Mouse (Mus musculus): ENCODE data around the gene Mertk.

Gene Mertk

DNA sequence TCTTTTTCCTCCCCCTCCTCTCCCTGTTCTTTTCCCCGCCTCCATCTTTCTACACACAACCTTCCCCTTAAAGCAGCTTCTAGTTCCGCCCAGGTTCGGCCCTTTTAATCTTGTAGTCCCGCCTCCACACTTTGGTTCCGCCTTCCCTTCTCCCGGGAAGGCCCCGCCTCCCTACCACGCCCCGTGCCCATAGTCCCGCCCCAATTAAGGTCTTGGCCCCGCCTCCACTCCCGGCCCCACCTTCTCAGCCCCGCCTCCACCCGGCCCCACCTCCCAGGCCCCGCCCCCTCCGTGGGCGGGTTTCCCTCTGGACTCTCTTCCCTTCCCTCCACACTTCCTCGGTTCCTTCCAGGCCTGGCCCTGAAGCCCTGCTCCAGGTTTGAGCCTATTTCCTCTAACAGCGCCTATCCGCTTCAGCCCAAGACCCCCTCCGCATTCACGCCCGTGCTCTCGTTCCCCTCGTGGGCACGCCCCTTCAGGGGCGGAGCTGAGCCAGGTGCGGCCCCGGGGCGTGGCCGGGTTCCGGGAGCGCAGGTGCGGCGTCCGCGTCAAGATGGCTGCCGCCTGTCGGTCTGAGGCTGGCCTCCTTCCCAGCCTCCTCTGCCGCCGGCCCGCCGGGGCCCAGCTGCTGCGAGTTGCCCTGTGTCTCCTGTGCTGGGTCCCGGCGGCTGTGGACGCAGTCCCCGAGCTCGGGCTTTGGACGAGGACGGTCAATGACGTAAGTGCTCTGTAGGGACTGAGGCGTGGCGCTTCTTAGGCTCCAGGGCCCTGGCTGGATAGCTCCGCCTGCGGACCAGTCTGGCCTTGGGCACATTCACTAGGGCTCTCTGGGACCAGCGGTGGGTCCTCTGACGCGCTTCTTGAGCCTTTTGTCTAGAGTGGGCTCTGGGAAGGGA, 119.3 kb downstream of the Mertk start, which contains the start of gene Tmem87b:
Tmem87b (plus strand) TSS at position 333 of the 896 bp plus-strand sequence.
- DNase-seq (ENCODE audit: low spot score in 2 of 2), result peak; percentile 92 to 97

DNA sequence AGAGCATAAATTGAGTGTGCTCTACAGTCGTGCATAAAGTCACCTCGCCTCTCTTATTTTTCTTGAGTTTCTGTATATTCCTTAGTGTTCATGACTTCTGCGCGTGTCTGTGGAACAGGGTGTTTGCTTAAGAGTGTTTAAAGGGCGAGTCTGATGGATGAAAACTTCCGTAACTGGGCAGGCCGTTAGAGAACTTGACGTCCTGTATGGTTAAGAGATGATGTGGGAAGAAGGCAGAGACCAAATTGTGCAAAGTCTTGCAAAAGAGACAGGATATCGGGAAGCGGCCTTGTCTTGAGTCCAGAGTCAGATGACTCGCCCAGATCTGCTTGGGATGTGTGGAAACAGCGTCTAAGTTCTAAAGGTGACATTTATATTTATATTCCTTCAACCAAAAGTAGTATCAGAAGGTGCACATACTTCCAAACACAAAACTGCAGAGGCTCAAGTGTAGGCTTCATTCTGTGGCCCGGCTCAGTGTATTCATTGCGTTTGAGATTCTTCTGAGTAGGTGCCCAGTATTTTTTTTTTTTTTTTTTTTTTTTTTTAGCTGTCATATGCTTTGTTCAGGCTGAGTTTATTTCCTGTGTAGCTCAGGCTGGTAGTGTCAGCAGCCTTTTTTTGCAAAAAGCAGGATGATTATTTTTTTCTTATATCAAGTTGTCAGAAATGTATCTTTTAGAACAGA, 120.3 kb downstream of the Mertk start:
- DNase-seq (ENCODE audit: low spot score in 2 of 2), result no peak

DNA sequence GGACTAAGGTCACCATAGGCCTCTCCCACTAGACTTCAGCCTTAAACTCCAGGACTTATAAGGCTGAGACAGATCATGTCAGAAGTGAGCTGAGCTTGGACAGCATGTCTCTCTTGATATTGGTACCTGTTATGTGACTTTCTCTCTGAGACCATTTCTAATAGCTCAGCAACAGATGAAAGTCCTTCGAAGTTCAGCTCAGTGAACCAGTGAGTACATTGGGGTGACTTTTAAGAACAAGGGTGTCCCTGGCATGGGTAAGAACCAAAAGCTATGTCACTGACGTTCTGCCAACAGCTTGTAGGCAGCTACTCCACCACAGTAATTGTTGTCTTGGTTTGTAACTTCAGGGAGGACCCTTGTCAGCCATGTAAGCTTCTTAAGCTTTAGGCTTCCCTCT, 121.9 kb downstream of the Mertk start:
- DNase-seq (ENCODE audit: low spot score in 2 of 2), result no peak

DNA sequence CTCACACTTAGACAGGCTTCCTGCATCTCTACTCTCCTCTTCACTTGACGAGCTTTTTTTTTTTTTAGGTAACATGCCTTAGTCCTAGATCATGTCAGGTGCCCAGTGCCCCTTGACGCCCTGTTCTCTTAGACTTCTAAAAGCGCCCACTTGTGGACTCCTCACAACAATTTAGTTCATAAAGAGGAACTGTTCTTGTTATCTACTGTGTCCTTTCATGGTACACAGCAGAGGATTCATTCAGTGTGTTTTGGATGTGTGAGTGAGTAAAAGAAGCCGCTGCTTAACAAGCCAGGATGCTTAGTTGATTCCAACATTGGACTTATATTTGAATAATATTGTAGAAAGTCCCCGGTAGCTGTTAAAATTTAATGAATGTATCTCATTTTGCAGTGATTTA, 125.1 kb downstream of the Mertk start:
- DNase-seq (ENCODE audit: low spot score in 2 of 2), result no peak

DNA sequence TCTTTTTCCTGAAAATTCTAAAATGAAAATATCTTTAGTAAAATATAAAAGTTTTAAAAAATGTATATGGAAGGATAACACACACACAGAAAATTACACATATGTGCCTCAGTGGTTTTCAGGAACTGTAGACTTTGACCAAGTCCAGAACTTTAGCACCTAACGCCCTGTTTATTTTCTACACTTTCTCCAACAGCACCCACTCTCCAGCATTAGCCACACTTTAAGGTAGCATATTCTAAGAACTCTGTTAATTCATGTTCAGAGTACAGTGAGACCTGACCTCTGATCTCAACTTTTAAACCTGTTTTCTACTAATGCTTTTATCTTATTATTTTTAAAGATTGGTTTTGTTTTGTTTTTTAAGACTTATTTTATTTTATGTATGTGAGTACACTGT, 129.0 kb downstream of the Mertk start:
- DNase-seq (ENCODE audit: low spot score in 2 of 2), result no peak

DNA sequence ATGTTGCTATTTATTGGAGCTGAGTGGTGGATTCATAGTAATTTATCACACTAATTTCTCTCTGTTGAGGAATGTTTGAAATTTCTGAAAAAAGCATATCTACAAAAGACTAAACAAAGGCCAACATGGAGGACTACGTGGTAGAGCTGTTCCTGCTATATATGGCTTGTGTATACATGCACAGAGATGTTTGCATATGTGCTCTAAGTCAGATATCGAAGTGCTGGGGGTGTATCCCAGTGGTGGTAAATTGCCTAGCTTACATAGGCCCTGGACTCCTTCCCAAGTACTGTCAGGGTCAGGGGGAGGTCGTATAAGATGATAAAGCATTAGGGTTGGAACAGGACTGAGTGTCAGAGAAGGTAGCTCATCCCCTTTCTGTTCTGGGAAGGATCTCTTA, 133.9 kb downstream of the Mertk start:
- no peak for DNase-seq (ENCODE audit: low spot score in 2 of 2)

DNA sequence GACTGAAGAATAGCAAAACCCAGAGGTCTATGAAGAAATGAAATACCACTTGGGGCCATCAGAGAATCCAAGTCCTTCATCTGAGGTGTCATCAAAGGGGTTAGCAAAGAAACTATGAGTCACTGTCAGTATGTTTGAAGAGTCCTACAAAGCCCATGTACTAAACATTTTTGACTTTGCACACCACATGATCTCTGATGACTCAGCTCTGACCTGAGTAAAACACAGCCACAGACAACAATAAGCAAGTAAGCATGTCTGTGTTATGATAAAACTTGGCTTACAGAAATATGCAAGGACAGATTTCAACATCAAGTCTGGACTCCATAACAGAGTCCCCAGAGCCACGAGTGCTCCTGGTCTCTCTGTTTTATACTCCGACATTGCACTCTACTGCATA, 134.3 kb downstream of the Mertk start:
- DNase-seq (ENCODE audit: low spot score in 2 of 2), result no peak

DNA sequence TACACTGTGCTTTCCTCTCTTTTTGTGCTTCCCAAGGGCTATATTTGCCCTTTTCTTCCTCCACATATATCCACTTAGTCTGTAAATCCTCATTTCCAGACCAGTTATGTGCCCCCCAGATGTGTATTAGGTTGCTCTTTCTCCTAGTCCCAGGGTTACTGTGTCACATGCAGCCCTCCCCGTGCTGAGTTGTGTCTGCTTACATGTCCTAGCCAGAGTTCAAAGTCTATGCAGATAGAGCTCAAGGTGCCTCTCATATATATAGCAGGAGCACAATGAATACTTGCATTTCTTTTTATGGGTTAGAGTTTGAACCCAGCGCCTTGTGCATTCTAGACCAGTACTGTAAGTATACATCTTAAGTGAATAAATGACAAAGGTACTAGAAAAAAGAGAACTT, 134.7 kb downstream of the Mertk start:
- DNase-seq (ENCODE audit: low spot score in 2 of 2), result no peak

DNA sequence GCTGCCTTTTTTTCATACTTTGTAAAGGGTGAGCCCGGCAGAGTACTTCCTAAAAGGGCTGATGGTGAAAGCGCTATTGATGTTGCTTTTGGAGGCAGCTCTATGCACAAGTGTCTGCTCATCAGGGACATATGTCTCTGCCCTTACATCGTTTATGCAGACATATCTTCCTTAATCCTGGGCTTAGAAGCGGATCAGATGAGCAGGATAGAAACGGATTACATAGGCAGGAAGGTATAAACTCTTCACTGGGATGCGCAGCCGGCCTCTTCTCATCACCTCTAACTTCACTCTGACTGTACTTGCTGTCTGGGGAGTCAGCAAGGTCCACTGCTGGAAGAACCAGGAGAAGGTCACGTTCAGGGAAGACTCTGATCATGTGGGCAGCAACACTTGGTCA, 138.8 kb downstream of the Mertk start:
- no peak for DNase-seq (ENCODE audit: low spot score in 2 of 2)

DNA sequence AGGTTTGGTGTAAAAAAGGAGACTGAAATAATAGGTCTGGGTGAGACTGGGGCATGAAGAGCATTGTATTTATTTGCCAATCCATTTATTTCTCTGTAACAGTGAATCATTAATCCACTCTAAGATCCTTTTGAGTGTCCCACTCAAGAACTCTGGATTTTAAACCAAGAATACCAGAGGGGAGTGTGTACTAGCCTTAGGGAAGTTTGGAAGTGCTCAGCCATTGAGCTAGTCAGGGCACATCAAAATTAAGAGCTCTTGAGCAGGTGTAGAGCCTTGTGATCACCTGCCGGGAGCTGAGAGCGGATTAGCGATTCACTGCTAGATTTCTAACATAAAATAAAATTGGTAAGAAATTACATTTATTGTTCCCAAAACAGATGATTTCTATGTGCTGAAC, 139.9 kb downstream of the Mertk start:
- DNase-seq (ENCODE audit: low spot score in 2 of 2), result no peak

DNA sequence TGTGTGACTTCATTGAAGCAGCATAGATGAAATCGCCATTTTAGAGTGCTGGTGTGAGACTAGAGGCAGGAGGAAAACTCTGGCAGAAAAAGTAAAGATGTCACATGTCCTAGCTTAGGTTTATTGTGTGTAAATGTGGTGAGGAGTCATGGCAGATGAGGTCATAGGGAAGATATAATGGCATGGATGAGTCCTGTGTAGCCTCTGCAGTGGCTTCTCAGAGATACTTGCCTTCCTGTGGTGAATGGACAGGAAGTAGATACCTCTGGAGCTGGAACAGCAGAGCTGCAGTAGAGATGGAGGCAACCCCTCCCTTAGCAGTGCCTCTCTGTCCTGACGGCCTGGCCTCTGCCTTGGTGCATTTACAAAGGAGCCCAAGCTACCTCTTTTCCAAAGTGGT, 140.7 kb downstream of the Mertk start:
- no peak for DNase-seq (ENCODE audit: low spot score in 2 of 2)

DNA sequence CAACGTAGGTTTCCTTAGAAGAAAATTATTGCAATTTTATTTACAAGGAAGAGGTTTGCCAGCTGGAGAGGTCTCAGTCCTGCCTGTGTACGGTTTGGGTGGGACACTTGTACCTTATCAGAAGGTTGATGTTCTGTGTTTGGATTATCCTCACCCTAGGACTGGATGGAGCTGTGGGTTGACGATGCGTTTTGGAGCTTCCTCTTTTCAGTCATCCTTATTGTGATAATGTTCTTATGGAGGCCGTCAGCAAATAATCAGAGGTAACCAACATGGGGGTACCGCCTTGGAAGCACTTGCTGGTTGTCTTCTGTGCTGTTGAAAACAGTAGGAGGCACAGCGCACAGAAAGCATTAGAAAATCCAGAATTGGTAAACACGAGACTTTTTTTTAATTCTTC, 143.7 kb downstream of the Mertk start:
- DNase-seq (ENCODE audit: low spot score in 2 of 2), result no peak

DNA sequence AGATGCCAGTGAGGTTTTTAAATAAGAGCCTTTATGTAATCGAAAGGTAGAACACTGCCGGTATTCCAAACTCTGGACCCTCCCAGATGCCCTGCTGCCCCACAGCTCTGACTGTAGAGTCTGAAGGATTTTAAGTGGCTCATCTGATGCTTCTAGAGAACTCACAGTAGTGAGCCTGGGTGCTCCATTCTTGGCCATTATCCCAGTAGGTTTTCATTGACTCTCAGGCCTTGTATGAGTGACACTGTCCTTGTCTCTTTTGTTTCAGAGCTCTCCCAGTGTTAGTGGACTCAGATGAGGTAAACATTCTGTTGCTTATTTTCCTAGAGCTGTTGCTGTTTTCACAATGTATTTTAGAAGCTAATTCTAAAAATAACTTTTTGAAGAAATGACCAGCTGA, 151.3 kb downstream of the Mertk start:
- no peak for DNase-seq (ENCODE audit: low spot score in 2 of 2)
